Mouse (Mus musculus) hindbrain, embryonic 14.5 days (tissue): ENCODE measurements around the gene Elmo1. TPM values are rescaled to one million over a fixed set of nuclear protein-coding genes. Genes with fewer than 3 reads are reported as not detected.

Experiments
- ATAC-seq: fragments of 200-750 bp; cut with Nextera tagmentation; 2 replicates; pipeline ENCODE4 v1.8.0; 2017; ENCODE audit warnings: moderate number of reproducible peaks, mild to moderate bottlenecking, moderate TSS enrichment, moderate library complexity; ENCODE audit not compliant: low FRiP score
- DNase-seq: peaks from one replicate; pipeline ENCODE4 v3.0.0-alpha.2; 2015; ENCODE audit warnings: low spot score
- H3K27ac ChIP-seq: fragments of 300-500 bp; sonication (generic); 2 replicates; pipeline ENCODE4 v1.5.1; 2014; ENCODE audit warnings: mild to moderate bottlenecking, moderate library complexity
- H3K27me3 ChIP-seq: fragments of 300-500 bp; sonication (generic); 2 replicates; pipeline ENCODE4 v1.6.1; 2014; ENCODE audit warnings: mild to moderate bottlenecking, low read length, mixed read lengths; ENCODE audit not compliant: control insufficient read depth, insufficient read depth
- H3K36me3 ChIP-seq: fragments of 300-500 bp; sonication (generic); replicated peaks from 2 replicates; pipeline ENCODE4 v1.6.1; 2014; ENCODE audit not compliant: control insufficient read depth, insufficient read depth
- H3K4me1 ChIP-seq: fragments of 300-500 bp; sonication (generic); replicated peaks from 2 replicates; pipeline ENCODE4 v1.6.1; 2014; ENCODE audit warnings: antibody characterized with exemption, low read length, mixed read lengths; ENCODE audit not compliant: control insufficient read depth, insufficient read depth
- H3K4me2 ChIP-seq: fragments of 300-500 bp; sonication (generic); replicated peaks from 2 replicates; pipeline ENCODE4 v1.6.1; 2014; ENCODE audit warnings: mild to moderate bottlenecking, moderate library complexity
- H3K4me3 ChIP-seq: fragments of 300-500 bp; sonication (generic); replicated peaks from 2 replicates; pipeline ENCODE4 v1.5.1; 2014; ENCODE audit warnings: mild to moderate bottlenecking, low read length
- H3K9ac ChIP-seq: fragments of 300-500 bp; sonication (generic); 2 replicates; pipeline ENCODE4 v1.6.1; 2014
- H3K9me3 ChIP-seq: fragments of 300-500 bp; sonication (generic); 2 replicates; pipeline ENCODE4 v1.6.1; 2016; ENCODE audit warnings: low read length; ENCODE audit not compliant: control insufficient read depth
- WGBS: fragments of 180-500 bp; shearing (Covaris S2); extraction: QIAGEN DNeasy Blood & Tissue Kit; methylation state at CpG from one replicate; pipeline ENCODE4 v1.1.7; 2014; 5-methylcytosine and 5-hydroxymethylcytosine counted together
- polyA plus RNA-seq: library from polyadenylated mRNA; unstranded; fragments of >200 nt; fragmentation: Nextera tagmentation; extraction: Ambion mirVana; gene quantifications from 2 replicates; pipeline ENCODE4 v1.2.1, GENCODE M21; 2014

Elmo1 gene
- polyA plus RNA-seq, 1 experiment from 2014 or later: 41.9 TPM

DNA sequence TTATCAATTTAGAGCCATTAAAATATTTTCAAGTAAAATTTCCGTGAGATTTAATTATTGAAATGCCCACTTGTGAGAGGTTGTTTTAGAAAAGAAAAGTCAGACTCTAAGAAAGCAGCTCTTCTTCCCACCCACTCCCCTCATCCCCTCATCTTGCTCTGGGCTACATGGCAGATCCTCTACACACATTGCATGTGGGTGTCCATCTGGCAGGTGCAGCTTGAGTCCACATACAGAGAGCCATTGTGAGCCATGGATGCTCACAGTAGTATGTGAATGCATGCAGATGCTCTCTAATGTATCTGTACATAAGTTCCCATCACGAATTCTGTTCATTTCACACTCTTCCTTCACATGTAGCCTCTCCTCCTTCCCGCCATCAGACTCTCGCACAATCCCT, 236.7 kb downstream of the Elmo1 start:
- 98% methylated on average over 4 of the region's 4 CpGs for WGBS
- H3K9ac ChIP-seq: no peak overlapping the region
- no peak overlapping the region for H3K4me3 ChIP-seq
- no peaks in the 10 kb centered on the region for H3K36me3 ChIP-seq
- H3K4me1 ChIP-seq: no peaks in the 10 kb centered on the region
- ATAC-seq (no peak), DNase-seq (no peak)
- no peaks in the 10 kb centered on the region for H3K9me3 ChIP-seq
- no peak overlapping the region for H3K4me2 ChIP-seq
- no peaks in the 10 kb centered on the region for H3K27me3 ChIP-seq
- no peak overlapping the region for H3K27ac ChIP-seq

GRCm38 (mm10) chr13:20327975-20328374, 237.6 kb downstream of the Elmo1 start:
- no peaks in the 10 kb centered on the region for H3K27me3 ChIP-seq
- H3K36me3 ChIP-seq: no peaks in the 10 kb centered on the region
- WGBS: 72% methylated on average over 3 of the region's 3 CpGs
- H3K27ac ChIP-seq: no peak overlapping the region
- ATAC-seq (no peak), DNase-seq (no peak)
- no peaks in the 10 kb centered on the region for H3K4me1 ChIP-seq
- H3K9me3 ChIP-seq: no peaks in the 10 kb centered on the region
- H3K9ac ChIP-seq: no peak overlapping the region
- no peak overlapping the region for H3K4me3 ChIP-seq
- H3K4me2 ChIP-seq: no peak overlapping the region

DNA sequence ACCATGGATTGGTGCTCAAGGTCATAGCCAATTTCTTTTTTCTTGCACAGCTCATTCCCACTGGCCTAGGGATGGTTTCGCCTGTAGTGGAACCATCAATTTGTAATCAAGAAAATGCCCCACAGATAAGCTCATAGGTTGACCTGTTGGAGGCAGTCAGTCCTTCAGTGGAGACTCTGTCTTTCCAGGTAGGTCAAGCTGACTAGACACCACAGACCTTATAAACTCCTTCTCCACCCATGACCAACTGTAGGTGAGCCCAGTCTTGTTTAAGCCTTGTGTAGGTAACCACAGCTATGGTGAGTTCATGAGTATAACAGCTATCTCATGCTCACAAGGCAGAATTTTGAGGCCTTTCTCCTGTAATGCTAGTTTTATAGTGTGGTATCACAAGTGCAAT, 238.3 kb downstream of the Elmo1 start:
- Histone ChIP-seq H3K36me3 (no peaks in the 10 kb centered on the region), H3K27ac (no peak overlapping the region), H3K4me3 (no peak overlapping the region), H3K4me2 (no peak overlapping the region), H3K9me3 (no peaks in the 10 kb centered on the region), H3K4me1 (no peaks in the 10 kb centered on the region), H3K27me3 (no peaks in the 10 kb centered on the region), H3K9ac (no peak overlapping the region)
- 100% methylated on average over 1 of the region's 1 CpGs for WGBS
- DNase-seq: no peak
- ATAC-seq: no peak

GRCm38 (mm10) chr13:20330954-20331353, 240.6 kb downstream of the Elmo1 start:
- Histone ChIP-seq H3K9me3 (no peaks in the 10 kb centered on the region), H3K36me3 (no peaks in the 10 kb centered on the region), H3K4me1 (peaks cover 3% of the 10 kb centered on the region; the same call in 1 of the 2 replicates), H3K27me3 (no peaks in the 10 kb centered on the region), H3K27ac (no peak overlapping the region), H3K4me3 (no peak overlapping the region), H3K9ac (no peak overlapping the region), H3K4me2 (no peak overlapping the region)
- no peak for DNase-seq
- WGBS: 85% methylated on average over 7 of the region's 7 CpGs
- ATAC-seq: peak; percentile 53; the same call in 1 of the 2 replicates

- Histone ChIP-seq H3K4me3 (no peak overlapping the region), H3K9me3 (no peaks in the 10 kb centered on the region), H3K9ac (no peak overlapping the region), H3K4me2 (no peak overlapping the region), H3K36me3 (no peaks in the 10 kb centered on the region), H3K4me1 (peaks cover 9% of the 10 kb centered on the region; the same call in 1 of the 2 replicates), H3K27ac (peak overlapping the region; percentile 18), H3K27me3 (no peaks in the 10 kb centered on the region)
- ATAC-seq: peak; percentile 48; the same call in 1 of the 2 replicates
- no peak for DNase-seq
- WGBS: 57% methylated on average over 4 of the region's 4 CpGs
These were observed 244.9 kb downstream of the Elmo1 start for GRCm38 (mm10) chr13:20335051-20335888.

GRCm38 (mm10) chr13:20335889-20336497, 245.6 kb downstream of the Elmo1 start:
- H3K4me2 ChIP-seq: no peak overlapping the region
- no peak overlapping the region for H3K9ac ChIP-seq
- ATAC-seq (peak; percentile 43; the same call in 1 of the 2 replicates), DNase-seq (no peak)
- H3K4me3 ChIP-seq: no peak overlapping the region
- H3K27me3 ChIP-seq: no peaks in the 10 kb centered on the region
- peaks cover 9% of the 10 kb centered on the region; the same call in 1 of the 2 replicates for H3K4me1 ChIP-seq
- no peaks in the 10 kb centered on the region for H3K36me3 ChIP-seq
- peak overlapping the region; percentile 18 for H3K27ac ChIP-seq
- 58% methylated on average over 7 of the region's 7 CpGs for WGBS
- H3K9me3 ChIP-seq: no peaks in the 10 kb centered on the region

- no peaks in the 10 kb centered on the region for H3K27me3 ChIP-seq
- H3K9me3 ChIP-seq: no peaks in the 10 kb centered on the region
- no peak overlapping the region for H3K27ac ChIP-seq
- no peak overlapping the region for H3K9ac ChIP-seq
- DNase-seq (no peak), ATAC-seq (no peak)
- 94% methylated on average over 3 of the region's 3 CpGs for WGBS
- no peak overlapping the region for H3K4me3 ChIP-seq
- no peak overlapping the region for H3K4me2 ChIP-seq
- no peaks in the 10 kb centered on the region for H3K36me3 ChIP-seq
- H3K4me1 ChIP-seq: no peaks in the 10 kb centered on the region
These were observed 252.5 kb downstream of the Elmo1 start for GRCm38 (mm10) chr13:20342881-20343280.

GRCm38 (mm10) chr13:20349754-20350153, 259.4 kb downstream of the Elmo1 start:
- ATAC-seq (no peak), DNase-seq (no peak)
- Histone ChIP-seq H3K4me2 (no peak overlapping the region), H3K36me3 (no peaks in the 10 kb centered on the region), H3K4me1 (peaks cover 11% of the 10 kb centered on the region), H3K27ac (no peak overlapping the region), H3K4me3 (no peak overlapping the region), H3K9ac (no peak overlapping the region), H3K9me3 (no peaks in the 10 kb centered on the region), H3K27me3 (no peaks in the 10 kb centered on the region)
- 80% methylated on average over 1 of the region's 1 CpGs for WGBS

DNA sequence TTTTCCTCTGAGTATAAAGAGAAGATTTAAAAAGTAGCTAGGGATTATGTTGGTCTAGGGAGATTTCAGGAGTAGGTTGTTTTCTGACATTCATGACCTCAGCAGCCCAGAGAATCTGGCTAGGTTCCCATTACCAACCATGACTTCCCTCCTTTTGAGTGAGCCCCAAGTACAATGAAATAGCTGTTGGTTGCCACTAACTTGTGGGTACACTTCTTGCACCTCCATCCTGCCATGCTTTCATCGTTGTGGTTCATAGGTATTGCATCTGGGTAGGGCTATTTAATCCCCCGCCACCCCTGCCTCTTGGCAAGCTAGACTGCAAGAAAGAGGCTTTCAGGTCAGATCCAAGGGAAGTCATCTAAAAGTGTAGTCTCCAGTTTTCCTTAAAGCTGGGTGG, 262.2 kb downstream of the Elmo1 start:
- DNase-seq: no peak

More for the DNA sequence above, 262.2 kb downstream of the Elmo1 start:
- Histone ChIP-seq H3K27ac (no peak overlapping the region), H3K4me1 (peaks cover 15% of the 10 kb centered on the region), H3K4me3 (no peak overlapping the region), H3K36me3 (no peaks in the 10 kb centered on the region), H3K9ac (no peak overlapping the region), H3K9me3 (no peaks in the 10 kb centered on the region), H3K27me3 (no peaks in the 10 kb centered on the region), H3K4me2 (no peak overlapping the region)
- no peak for ATAC-seq
- 96% methylated on average over 2 of the region's 2 CpGs for WGBS
